Mouse (Mus musculus): ENCODE data around the gene Asna1.

Gene Asna1

GRCm38 (mm10) chr8:85025098-85025932, at the start of gene Asna1:
Gene Asna1, minus strand, starts transcription at chr8:85025281.
- POLR2A ChIA-PET: interaction anchor here (0.6 to 21.2 kb wide), 61 partner anchors 9 to 376 kb away, joined by 3 to 488 read pairs (median 6); partner anchors contain the start of genes Tnpo2 (in 4 of the 4), Dhps (in 3 of the 4), Hook2 (in 3 of the 4) and Junb (in 3 of the 4)
- CTCF ChIA-PET: interaction anchor here in 2 of 4 experiments (0.5 to 2.1 kb wide), 6 partner anchors 9 to 51 kb away, joined by 3 to 16 read pairs (median 3); partner anchors contain the start of gene Tnpo2 (in 1 of the 2)

DNA sequence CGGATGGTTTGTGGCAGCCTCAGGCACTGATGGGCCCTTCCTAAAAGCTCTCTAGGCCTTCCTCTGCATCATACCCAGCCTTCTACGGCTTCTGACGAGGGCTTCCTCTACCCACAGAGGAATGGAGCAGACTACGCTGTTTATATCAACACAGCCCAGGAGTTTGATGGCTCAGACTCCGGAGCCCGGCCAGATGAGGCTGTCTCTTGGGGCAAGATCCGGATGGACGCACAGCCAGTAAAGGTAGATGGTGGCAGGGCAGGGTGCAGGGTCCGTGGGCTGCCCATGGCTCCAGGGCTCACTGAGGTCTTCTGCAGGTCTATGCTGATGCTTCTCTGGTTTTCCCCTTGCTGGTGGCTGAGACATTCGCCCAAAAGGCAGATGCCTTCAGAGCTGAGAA, 49.5 kb upstream of the Asna1 start:
- CTCF ChIA-PET: interaction anchor here in 1 of 4 experiments (0.6 to 3.1 kb wide), 4 partner anchors 13 to 77 kb away, joined by 3 to 8 read pairs (median 4); no protein-coding TSS in a partner anchor
- POLR2A ChIA-PET: interaction anchor here in 2 of 4 experiments (0.8 to 12.9 kb wide), 11 partner anchors 9 to 226 kb away, joined by 3 to 479 read pairs (median 10); partner anchors contain the start of genes Fbxw9 (in 2 of the 2), Man2b1 (in 2 of the 2), Tnpo2 (in 1 of the 2) and Trir (in 1 of the 2)

GRCm38 (mm10) chr8:85074167-85074566, 49.1 kb upstream of the Asna1 start:
- CTCF ChIA-PET: interaction anchor here in 1 of 4 experiments (0.6 to 3.6 kb wide), 2 partner anchors 9 to 14 kb away, joined by 3 to 22 read pairs; partner anchors contain the start of gene Man2b1
- POLR2A ChIA-PET: interaction anchor here in 2 of 4 experiments (1.0 to 12.9 kb wide), 11 partner anchors 9 to 96 kb away, joined by 3 to 479 read pairs (median 28); partner anchors contain the start of genes Fbxw9 (in 2 of the 2), Man2b1 (in 2 of the 2), Junb (in 1 of the 2) and Tnpo2 (in 1 of the 2)

GRCm38 (mm10) chr8:85073041-85073612, 48.0 kb upstream of the Asna1 start:
- CTCF ChIA-PET: interaction anchor here in 1 of 4 experiments (1.2 to 3.6 kb wide), 5 partner anchors 10 to 84 kb away, joined by 3 to 22 read pairs (median 5); partner anchors contain the start of genes Fbxw9 and Man2b1
- POLR2A ChIA-PET: interaction anchor here (0.5 to 12.9 kb wide), 32 partner anchors 10 to 1596 kb away, joined by 3 to 479 read pairs (median 22); partner anchors contain the start of genes Fbxw9 (in 3 of the 4), Man2b1 (in 3 of the 4), Asna1 (in 2 of the 4) and Junb (in 2 of the 4)

DNA sequence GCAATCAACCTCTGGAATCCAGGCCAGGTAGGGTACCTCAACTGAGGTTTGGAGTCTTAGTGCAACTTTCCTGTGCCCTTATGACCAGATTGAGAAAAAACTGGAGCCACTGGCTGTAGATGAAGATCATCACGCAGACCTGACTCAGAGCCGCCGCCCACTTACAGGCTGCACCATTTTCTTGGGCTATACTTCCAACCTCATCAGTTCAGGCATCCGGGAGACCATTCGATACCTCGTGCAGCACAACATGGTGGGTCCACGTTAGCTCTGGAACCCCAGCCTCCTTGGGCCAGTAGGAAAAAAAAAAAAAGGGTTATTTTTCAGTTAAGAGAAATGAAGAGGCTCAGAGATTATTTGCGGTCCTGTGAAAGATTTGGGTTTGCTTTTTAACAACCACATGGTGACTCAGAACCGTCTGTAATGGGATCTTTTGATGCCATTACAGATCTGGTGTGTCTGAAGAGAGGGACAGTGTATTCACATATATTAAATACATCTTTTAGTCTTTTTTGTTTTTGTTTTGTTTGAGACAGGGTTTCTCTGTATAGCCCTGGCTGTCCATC, 47.4 kb upstream of the Asna1 start:
- POLR2A ChIA-PET: interaction anchor here (0.5 to 12.9 kb wide), 139 partner anchors 8 to 1595 kb away, joined by 3 to 479 read pairs (median 6); partner anchors contain the start of genes Man2b1 (in 4 of the 4), Tnpo2 (in 4 of the 4), Trir (in 4 of the 4) and Wdr83 (in 4 of the 4)
- CTCF ChIA-PET: interaction anchor here in 3 of 4 experiments (0.6 to 3.6 kb wide), 15 partner anchors 8 to 178 kb away, joined by 3 to 22 read pairs (median 4); partner anchors contain the start of genes Wdr83os (in 3 of the 3), Fbxw9 (in 1 of the 3), Man2b1 (in 1 of the 3) and Wdr83 (in 1 of the 3)

- ChIA-PET CTCF (interaction anchor here (0.6 to 3.6 kb wide), 21 partner anchors 9 to 486 kb away, joined by 3 to 22 read pairs (median 4); partner anchors contain the start of genes Wdr83os (in 3 of the 4), Fbxw9 (in 1 of the 4), Man2b1 (in 1 of the 4) and Mast1 (in 1 of the 4)), POLR2A (interaction anchor here (0.5 to 12.9 kb wide), 179 partner anchors 9 to 1805 kb away, joined by 3 to 479 read pairs (median 5); partner anchors contain the start of genes Junb (in 4 of the 4), Man2b1 (in 4 of the 4), Tnpo2 (in 4 of the 4) and Trir (in 4 of the 4))
These were observed 46.6 kb upstream of the Asna1 start, which contains the start of gene Dhps for GRCm38 (mm10) chr8:85071514-85072281. Gene Dhps, plus strand, starts transcription at chr8:85071757.

GRCm38 (mm10) chr8:85071041-85071440, 46.0 kb upstream of the Asna1 start:
- CTCF ChIA-PET: interaction anchor here in 3 of 4 experiments (0.6 to 3.6 kb wide), 12 partner anchors 9 to 335 kb away, joined by 3 to 22 read pairs (median 4); partner anchors contain the start of genes Wdr83os (in 2 of the 3), Man2b1 (in 1 of the 3), Mast1 (in 1 of the 3) and Wdr83 (in 1 of the 3)
- POLR2A ChIA-PET: interaction anchor here (0.6 to 12.9 kb wide), 146 partner anchors 9 to 1806 kb away, joined by 3 to 479 read pairs (median 6); partner anchors contain the start of genes Junb (in 4 of the 4), Man2b1 (in 4 of the 4), Tnpo2 (in 4 of the 4) and Wdr83 (in 4 of the 4)

DNA sequence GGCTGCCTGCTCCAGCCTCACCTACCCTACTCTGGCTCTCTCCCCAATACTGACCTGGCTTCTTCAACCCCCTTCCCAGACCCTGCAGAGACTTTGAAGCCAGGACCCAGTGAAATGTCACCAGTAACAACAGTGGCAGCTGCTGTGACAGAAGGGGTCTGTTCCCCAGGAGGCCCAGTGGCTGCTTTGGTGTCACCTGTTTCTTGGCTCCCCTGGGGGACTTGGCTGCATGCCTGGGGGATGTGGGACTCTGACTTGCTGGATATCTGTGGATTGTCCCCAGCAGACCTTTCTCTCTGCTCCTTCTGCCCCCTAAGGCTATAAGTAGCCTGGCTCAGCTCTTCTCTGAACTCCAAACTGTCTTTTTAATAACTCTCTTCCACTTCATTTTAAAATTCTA, 42.9 kb upstream of the Asna1 start, which contains the start of gene Gm5741:
Gene Gm5741 (minus strand): TSS at position 1 of the 400 bp plus-strand sequence.
- ChIA-PET POLR2A (interaction anchor here in 3 of 4 experiments (0.5 to 13.9 kb wide), 8 partner anchors 8 to 107 kb away, joined by 3 to 338 read pairs (median 4); partner anchors contain the start of genes Tnpo2 (in 2 of the 3), Fbxw9 (in 1 of the 3), Man2b1 (in 1 of the 3) and Trir (in 1 of the 3)), CTCF (no interaction called here)

DNA sequence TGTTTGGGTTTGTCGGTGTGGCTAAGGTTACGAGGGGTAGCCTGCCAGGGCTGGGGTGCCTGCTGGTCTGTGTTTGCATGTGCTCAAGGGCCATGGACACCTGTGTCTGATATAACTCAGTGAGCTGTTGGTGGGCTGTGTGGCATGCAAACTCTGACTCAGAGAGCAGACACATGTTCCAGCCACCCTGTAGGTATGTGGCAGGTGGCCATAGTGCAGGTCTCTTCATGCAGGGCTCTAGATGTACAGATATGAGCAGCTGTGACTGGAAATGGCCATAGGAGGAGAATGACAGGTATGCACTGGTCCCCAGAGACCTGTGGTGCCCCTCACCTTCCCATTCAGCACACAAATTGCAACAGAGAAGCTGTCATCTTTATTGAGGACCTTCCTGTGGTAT, 42.1 kb upstream of the Asna1 start:
- ChIA-PET CTCF (no interaction called here), POLR2A (interaction anchor here in 2 of 4 experiments (1.0 to 13.9 kb wide), 7 partner anchors 10 to 106 kb away, joined by 3 to 338 read pairs (median 4); partner anchors contain the start of genes Tnpo2 (in 2 of the 2), Man2b1 (in 1 of the 2), Trir (in 1 of the 2) and Wdr83 (in 1 of the 2))

DNA sequence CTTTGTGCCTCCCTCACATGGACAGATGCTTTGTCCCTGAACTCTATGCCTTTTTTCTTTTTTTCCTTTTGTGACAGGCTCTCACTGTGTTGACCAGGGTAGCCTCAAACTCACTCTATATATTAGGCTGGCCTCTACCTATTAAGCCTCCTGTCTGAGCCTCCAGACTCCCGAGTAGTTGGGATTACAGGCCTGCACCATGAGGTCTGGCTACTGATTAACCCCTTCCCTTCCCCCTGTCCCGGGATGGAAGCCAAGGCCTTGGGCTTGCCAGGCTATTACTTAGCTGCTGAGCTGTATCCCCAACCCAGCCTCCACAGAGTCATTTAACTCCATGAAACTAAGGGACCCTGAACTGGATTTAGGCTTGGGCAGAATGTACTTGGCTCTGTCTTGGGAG, 40.1 kb upstream of the Asna1 start:
- ChIA-PET CTCF (no interaction called here), POLR2A (interaction anchor here in 3 of 4 experiments (0.8 to 13.9 kb wide), 10 partner anchors 8 to 86 kb away, joined by 3 to 338 read pairs (median 6); partner anchors contain the start of genes Tnpo2 (in 2 of the 3), Dhps (in 1 of the 3), Man2b1 (in 1 of the 3) and Wdr83 (in 1 of the 3))

DNA sequence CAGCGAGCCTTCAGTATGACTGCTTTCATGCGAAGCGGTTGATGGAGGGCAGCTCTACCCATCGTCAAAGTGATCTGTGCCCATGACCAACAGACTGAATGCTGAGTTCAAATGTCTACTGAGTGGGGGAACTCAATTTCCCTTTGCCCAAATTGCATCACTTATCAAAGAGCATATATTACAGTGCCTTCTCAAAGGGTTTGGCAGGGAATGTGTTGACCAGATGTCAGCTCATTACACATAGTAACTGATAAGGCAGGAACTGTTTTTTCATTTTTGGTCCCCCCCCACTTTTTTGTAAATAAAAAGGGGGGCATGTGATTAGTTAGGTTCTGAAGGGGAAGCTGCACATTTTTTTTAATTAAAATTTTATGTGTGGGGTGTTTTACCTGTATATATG, 37.5 kb upstream of the Asna1 start:
- ChIA-PET POLR2A (interaction anchor here (0.6 to 13.9 kb wide), 20 partner anchors 9 to 96 kb away, joined by 3 to 338 read pairs (median 6); partner anchors contain the start of genes Dhps (in 4 of the 4), Man2b1 (in 2 of the 4), Tnpo2 (in 2 of the 4) and Wdr83 (in 2 of the 4)), CTCF (interaction anchor here in 2 of 4 experiments (0.7 to 1.9 kb wide), 4 partner anchors 9 to 51 kb away, joined by 3 to 12 read pairs (median 6); partner anchors contain the start of gene Dhps (in 2 of the 2))

DNA sequence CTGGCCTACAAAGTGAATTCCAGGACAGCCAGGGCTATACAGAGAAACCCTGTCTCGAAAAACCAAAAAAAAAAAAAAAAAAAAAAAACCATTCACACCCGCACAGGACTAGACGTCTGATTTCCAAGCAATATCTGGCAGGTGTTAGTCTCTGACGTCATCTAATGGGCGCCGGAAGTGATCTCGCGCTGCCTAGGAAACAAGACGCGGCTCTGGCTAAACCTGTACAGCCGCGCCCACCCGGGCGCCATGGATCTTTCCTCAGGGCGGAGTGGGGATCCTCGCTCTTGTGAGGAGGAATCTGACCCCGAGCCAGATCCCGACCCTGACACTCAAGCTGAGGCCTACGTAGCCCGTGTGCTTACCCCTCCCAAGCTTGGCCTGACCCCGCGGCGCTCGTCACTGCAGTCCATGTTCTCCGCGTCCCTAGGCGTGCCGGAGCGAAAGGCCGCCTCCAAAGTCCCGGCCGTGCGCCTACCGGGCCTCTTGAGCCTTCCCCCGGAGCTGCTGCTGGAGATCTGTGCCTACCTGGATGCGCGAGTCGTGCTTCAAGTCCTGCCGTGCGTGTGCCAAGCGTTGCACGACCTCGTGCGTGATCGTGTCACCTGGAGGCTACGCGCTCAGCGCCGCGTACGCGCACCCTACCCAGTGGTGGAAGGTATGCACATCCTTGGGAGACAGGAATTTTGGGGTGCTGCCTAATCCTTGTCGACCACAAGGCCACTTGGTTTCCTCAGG, 35.0 kb upstream of the Asna1 start, which contains the start of gene Fbxw9:
Gene Fbxw9 (plus strand): TSS at position 177 of the 738 bp plus-strand sequence.
- ChIA-PET CTCF (interaction anchor here (0.6 to 1.7 kb wide), 9 partner anchors 12 to 336 kb away, joined by 3 to 12 read pairs (median 4); partner anchors contain the start of genes Tnpo2 (in 2 of the 4) and Dhps (in 1 of the 4)), POLR2A (interaction anchor here (0.5 to 13.9 kb wide), 44 partner anchors 8 to 1701 kb away, joined by 3 to 338 read pairs (median 5); partner anchors contain the start of genes Dhps (in 4 of the 4), Tnpo2 (in 4 of the 4), Man2b1 (in 3 of the 4) and Trir (in 3 of the 4))

GRCm38 (mm10) chr8:85057367-85057766, 32.3 kb upstream of the Asna1 start:
- CTCF ChIA-PET: interaction anchor here in 1 of 4 experiments (1.3 kb wide), 1 partner anchor 19 kb away, joined by 4 read pairs; no protein-coding TSS in a partner anchor
- POLR2A ChIA-PET: interaction anchor here (0.6 to 13.9 kb wide), 16 partner anchors 8 to 386 kb away, joined by 3 to 338 read pairs (median 4); partner anchors contain the start of genes Dhps (in 4 of the 4), Tnpo2 (in 2 of the 4), Wdr83 (in 1 of the 4) and Wdr83os (in 1 of the 4)

DNA sequence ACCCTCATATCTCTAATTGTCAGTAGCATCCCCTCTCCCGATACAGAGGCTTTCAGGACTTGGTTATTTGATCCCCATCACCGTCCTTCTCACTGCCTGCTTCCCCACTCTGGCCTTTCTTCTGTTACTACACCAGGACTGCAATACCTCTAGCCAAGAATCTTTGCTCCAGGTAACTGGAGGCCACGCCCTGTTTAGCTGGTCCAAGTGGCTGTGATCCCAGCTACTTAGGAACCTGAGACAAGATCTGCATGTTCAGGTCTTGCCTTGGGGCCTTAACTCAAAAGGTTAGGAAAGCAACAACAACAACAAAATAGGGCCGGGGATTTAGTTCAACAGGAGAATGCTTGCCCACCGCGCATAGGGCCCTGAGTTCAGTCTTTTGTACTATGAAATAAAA, 18.5 kb upstream of the Asna1 start:
- POLR2A ChIA-PET: interaction anchor here in 3 of 4 experiments (0.5 to 21.3 kb wide), 14 partner anchors 8 to 32 kb away, joined by 3 to 488 read pairs (median 6); partner anchors contain the start of genes Dhps (in 3 of the 3), Fbxw9 (in 3 of the 3), Trir (in 2 of the 3) and Asna1 (in 1 of the 3)
- CTCF ChIA-PET: interaction anchor here in 1 of 4 experiments (0.8 to 1.1 kb wide), 2 partner anchors 31 to 46 kb away, joined by 3 read pairs; no protein-coding TSS in a partner anchor

Data from embryonic stem cell, embryonic (primary cell).